Mouse (Mus musculus) embryonic facial prominence, embryonic 12.5 days (tissue): Measurements from ENCODE around the gene Thap12. TPM values are rescaled to one million over a fixed set of nuclear protein-coding genes. Genes with fewer than 3 reads are reported as not detected.

Experiments used
- ATAC-seq: fragments of 200-750 bp; cut with Nextera tagmentation; 2 replicates; pipeline ENCODE4 v1.8.0; 2017; ENCODE audit not compliant: insufficient number of reproducible peaks, insufficient read depth, low FRiP score, low TSS enrichment
- H3K27ac ChIP-seq: fragments of 300-500 bp; sonication (generic); 2 replicates; pipeline ENCODE4 v1.5.1; 2016; ENCODE audit warnings: mild to moderate bottlenecking
- H3K27me3 ChIP-seq: fragments of 300-500 bp; sonication (generic); 2 replicates; pipeline ENCODE4 v1.6.1; 2016; ENCODE audit warnings: mild to moderate bottlenecking, moderate library complexity
- H3K36me3 ChIP-seq: fragments of 300-500 bp; sonication (generic); 2 replicates; pipeline ENCODE4 v1.6.1; 2016; ENCODE audit warnings: mild to moderate bottlenecking
- H3K4me1 ChIP-seq: fragments of 300-500 bp; sonication (generic); 2 replicates; pipeline ENCODE4 v1.6.1; 2016
- H3K4me2 ChIP-seq: fragments of 300-500 bp; sonication (generic); replicated peaks from 2 replicates; pipeline ENCODE4 v1.6.1; 2016; ENCODE audit warnings: mild to moderate bottlenecking, moderate library complexity
- H3K4me3 ChIP-seq: fragments of 300-500 bp; sonication (generic); 2 replicates; pipeline ENCODE4 v1.5.1; 2016; ENCODE audit warnings: mild to moderate bottlenecking
- H3K9ac ChIP-seq: fragments of 300-500 bp; sonication (generic); 2 replicates; pipeline ENCODE4 v1.6.1; 2016; ENCODE audit warnings: mild to moderate bottlenecking, moderate library complexity
- H3K9me3 ChIP-seq: fragments of 300-500 bp; sonication (generic); 2 replicates; pipeline ENCODE4 v1.6.1; 2016; ENCODE audit warnings: mild to moderate bottlenecking, moderate library complexity
- WGBS: fragments of 180-500 bp; shearing (Covaris S2); methylation state at CpG from one replicate; pipeline ENCODE4 v1.1.7; 2016; 5-methylcytosine and 5-hydroxymethylcytosine counted together
- polyA plus RNA-seq: library from polyadenylated mRNA; unstranded; fragments of >200 nt; fragmentation: Nextera tagmentation; extraction: Ambion mirVana; gene quantifications from 2 replicates; pipeline ENCODE4 v1.2.1, GENCODE M21; 2016

The Thap12 gene
- polyA plus RNA-seq, 1 experiment from 2014 or later: 89.2 TPM

- Histone ChIP-seq H3K9me3 (no peaks in the 10 kb centered on the region), H3K36me3 (no peaks in the 10 kb centered on the region), H3K4me3 (no peak overlapping the region), H3K27me3 (no peaks in the 10 kb centered on the region), H3K4me2 (no peak overlapping the region), H3K9ac (no peak overlapping the region), H3K27ac (no peak overlapping the region), H3K4me1 (peaks cover 24% of the 10 kb centered on the region)
- 61% methylated on average over 6 of the region's 6 CpGs for WGBS
- no peak for ATAC-seq
Observed at GRCm38 (mm10) chr7:98767261-98767660, 64.4 kb downstream of the Thap12 start.

Other genes starting within 250 kb of the Thap12 start
- gene Lrrc32, start 213.8 kb upstream of the Thap12 start, polyA plus RNA-seq: 3.9 and 4.6 TPM in 2 replicates
- 32.6 and 35.2 TPM in 2 replicates for gene Emsy, start 46.3 kb upstream of the Thap12 start, polyA plus RNA-seq
- gene Wnt11, start 132.0 kb downstream of the Thap12 start, polyA plus RNA-seq: 24.3 and 25.7 TPM in 2 replicates